Mouse (Mus musculus): Measurements from ENCODE around the gene Zfp61.

Gene Zfp61

GRCm38 (mm10) chr7:24260000-24260312, 41.1 kb downstream of the Zfp61 start:
- 88% methylated on average over 4 of the region's 4 CpGs for WGBS

DNA sequence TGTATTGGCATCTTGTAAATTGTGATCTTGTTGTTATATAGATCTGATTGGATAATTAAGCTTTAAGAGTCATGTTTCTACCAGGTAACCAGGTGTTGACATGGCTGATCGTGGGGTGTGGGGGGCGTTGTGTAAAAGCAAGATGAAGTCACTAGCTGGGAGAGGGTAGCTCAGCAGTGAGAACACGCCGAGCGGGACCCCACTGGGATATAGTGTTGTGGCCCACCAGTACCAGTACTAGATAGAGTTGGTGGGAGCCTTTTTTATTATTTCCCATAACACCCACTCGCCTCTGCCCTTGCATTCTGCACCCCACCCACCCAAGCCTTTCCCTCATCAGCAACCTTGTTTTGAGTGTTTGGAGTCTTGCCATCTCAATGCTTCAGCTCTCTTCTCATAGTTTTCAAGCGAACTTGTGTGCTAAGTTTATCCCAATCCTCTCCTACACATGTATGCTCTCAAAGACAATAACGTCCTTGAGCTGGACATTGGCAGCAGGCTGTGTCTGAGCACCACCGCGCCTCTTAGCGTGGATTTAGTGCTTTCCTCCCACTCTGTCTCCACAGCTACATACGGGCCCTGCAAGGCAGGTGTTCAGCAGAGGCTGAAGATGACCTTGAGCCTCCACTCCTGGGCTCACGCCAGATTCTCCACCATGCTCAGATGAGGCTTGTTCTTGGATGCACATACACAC, 41.6 kb downstream of the Zfp61 start:
- 82% methylated on average over 13 of the region's 13 CpGs for WGBS

GRCm38 (mm10) chr7:24254633-24255474, 46.2 kb downstream of the Zfp61 start, which contains the start of gene Zfp108:
Zfp108 (plus strand) TSS chr7:24254794.
- WGBS: 13% methylated on average over 21 of the region's 21 CpGs

DNA sequence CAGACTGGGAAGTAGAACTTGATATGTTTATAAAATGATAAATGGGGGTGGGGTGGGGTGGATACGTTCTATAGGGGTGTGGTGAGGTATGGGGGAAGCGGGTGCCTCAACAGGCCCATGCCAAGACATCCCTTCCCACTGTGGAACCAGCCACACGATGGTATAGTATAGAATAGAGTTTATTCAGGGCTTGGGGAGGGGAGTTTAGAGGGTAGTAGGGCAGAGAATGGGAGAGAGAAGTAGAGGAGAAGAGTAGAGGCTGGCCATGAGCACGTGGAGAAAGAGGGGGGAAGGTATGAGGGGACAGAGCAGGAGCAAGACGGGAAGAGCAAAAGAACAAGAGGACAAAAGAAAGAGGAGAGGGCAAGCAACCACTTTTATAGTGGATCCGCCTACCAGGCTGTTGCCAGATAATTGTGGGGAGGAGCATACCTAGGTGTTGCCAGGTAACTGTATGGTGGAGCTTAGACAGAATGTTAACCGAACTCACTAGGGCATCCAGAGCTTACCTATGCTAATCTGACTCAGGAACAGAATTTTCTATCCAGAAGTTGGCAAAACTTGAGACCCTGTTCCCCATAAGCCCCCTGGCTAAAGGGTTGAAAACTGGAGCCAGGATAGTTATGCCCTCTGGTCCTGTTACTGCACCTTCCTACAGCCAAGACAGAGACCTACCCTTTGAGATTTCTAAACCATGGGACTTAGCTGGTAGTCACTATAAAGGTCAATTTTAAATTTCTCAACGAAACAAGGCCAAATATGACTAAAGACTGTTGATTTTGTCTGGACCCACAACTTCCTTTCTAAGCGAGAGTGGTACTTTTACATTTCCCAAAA, 47.0 kb downstream of the Zfp61 start:
- WGBS: 57% methylated on average over 9 of the region's 9 CpGs

All from cerebral cortex, adult 2 months (tissue).